Mouse (Mus musculus) thymus, postnatal 25 days (tissue): ENCODE data around the gene Zfp932.
A peak's percentile ranks its signal among the peaks of the same experiment; 100 is the strongest.
"Not testable (repeated sequence)": the region's sequence is repeated elsewhere in the genome, so short reads cannot be mapped to it uniquely, and the experiment has no call there.

Experiments
- DNase-seq: peaks from one replicate; pipeline ENCODE4 v3.0.0; 2022

Zfp932 gene

DNA sequence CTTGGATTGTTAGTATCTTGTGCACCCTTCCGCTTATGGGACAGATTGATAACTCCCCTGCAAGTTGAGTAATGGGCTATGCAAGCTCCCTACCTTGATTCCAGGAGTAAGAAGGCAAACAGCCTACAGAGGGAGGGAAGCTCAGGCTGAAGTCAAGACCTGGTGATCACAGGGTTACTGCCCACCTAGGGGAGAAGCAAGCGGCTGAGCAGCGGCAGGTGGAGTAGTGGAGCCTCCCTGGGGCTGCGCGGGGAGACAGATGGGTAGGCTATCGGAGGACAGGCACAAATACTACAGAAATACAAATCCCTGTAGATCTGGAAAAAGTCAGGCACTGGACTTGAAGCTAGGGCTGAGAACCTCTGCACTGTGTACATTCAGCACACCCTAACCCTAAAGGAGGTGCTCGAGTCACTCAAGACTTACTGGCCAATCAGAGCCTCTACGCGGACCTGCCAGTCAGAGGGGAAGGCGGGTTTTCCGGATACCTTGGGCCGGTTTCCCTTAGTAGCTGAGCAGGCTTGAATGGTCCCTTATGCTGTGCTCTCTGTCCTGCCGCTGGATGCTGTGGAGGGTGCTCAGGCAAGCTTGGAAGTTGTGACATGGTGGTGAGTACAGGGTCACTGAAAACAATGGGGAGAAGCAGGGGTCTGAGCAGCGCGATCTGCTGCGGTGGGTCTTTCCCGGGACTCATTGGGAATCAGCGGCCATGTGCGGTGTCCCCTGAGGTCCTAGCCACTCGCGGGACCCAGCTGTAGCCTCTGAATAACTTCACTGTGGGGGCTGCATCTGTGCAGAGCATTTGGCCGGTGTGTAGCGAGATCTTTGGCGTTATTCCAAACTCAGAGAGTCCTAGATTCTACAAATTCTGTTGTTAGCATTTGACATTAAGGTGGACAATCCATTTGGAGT is at the start of gene Zfp932:
Gene Zfp932 (plus strand): TSS at position 496 of the 912 bp plus-strand sequence.
- DNase-seq, result peak; percentile 81

DNA sequence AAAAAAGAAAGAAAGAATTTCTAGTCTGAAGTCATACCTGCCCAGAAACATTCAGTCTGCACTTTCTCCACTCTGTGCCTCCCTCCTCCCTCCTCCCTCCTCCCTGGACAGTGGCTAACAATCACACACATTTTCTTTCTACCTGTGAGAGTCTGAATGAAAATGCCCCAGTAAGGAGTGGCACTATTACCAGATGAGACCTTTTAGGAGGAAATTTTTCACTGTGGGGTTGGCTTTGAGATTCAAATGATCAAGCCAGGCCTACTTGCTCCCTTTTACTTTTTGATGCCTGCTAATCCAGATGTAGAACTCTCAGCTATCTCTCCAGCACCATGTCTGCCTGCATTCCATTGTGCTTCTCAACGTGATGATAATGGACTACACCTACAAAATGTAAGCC is 46.0 kb upstream of the Zfp932 start:
- no peak for DNase-seq

DNA sequence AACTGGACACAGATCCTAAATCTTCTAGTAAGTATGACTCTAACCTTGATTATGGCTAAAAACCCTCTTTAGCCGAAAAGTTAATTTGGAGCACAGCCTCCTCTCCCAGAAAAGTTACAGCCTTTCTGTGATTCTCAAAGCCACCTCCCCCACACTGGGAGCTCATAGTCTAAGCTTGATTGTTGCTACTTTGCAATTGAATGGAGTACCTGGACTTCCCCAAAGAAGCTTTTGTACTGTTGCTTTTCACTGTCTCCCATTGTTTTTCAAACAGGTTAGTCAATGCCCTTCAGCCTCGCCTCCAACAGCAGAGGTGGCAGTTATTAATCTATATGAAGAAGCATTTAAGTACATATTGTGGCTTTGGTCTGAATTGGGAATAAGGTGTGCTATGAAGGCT is 15.6 kb upstream of the Zfp932 start:
- not testable (repeated sequence) for DNase-seq

DNA sequence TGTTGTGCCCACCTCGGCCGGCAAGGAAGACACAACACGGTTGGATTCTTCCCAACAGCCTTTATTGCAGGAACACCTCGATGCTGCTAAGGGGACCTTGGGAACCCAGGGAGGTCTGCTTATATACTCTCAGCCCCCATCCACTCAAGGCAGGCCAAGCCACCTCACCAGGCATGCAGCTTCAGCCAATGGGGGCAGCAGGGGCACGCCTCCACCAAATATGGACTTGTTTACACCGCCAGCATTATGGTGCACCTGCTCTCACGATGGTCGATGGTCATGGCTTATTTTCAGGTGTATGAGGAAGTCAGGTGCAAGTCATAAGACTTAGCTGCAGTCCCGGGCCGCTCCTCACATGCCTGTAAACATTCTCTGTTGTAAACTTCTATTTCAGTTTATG is 860 bp upstream of the Zfp932 start:
- DNase-seq, result not testable (repeated sequence)

DNA sequence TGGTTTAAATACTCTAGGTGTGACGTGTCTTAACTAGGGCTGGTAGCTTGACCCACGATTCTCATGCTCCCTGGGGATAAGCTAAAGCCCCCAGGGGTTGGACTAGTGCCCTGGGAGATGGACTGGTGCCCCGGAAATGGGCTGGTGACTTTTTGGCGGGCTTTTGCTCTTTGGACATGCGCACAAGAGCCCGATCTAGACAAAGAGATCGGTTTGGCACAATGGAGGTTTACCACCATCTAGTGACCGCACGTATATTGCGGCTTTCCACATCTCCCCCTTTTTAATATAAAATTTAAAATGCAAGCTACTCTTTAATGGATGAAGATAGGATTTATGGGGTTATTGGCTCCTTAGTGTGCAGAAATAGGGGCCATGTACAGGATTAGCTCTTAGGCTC is 19.5 kb downstream of the Zfp932 start:
- not testable (repeated sequence) for DNase-seq

DNA sequence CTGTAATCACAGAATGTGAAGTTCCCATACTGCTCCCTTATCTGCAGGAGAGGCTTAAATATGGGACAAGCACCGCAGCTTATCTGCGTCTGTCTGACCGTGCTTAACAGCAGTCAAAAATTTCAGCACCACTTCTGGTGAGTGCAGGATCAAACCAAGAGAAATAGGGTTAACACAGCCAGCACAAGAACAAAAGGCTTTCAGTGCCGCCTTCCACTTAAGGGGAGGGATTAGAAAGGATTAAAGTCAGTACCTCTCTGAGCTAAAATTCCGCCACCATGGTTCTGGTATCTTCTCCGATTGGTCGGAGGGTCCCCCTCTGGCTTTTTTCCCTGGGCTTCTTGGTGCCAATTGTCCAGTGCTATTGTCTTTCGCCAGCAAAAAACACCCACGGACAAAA is 27.0 kb downstream of the Zfp932 start:
- no peak for DNase-seq

DNA sequence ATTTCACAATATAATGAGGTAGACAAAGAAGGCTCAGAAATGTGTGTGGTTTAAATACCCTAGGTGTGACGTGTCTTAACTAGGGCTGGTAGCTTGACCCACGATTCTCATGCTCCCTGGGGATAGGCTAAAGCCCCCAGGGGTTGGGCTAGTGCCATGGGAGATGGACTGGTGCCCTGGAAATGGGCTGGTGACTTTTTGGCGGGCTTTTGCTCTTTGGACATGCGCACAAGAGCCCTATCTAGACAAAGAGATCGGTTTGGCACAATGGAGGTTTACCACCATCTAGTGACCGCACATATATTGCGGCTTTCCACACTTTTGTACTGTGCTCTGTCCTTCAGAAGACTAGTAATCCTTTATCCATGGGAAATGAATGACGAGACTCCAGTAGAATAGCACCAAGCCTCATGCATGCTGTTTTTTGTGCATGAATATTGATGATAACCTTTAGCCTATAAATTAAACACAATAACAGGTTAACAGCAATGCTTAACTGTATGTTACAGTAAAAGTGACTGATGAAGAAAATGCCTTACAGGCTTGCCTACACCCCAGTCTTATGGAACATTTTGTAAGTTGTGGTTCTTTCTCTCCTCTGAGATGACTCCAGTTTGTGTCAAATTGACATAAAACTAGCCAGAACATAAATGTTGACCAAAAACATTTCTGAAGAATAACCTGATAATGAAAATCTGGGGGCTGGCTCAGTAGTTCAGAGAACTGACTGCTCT is 27.5 kb downstream of the Zfp932 start:
- peak; percentile 32 for DNase-seq

DNA sequence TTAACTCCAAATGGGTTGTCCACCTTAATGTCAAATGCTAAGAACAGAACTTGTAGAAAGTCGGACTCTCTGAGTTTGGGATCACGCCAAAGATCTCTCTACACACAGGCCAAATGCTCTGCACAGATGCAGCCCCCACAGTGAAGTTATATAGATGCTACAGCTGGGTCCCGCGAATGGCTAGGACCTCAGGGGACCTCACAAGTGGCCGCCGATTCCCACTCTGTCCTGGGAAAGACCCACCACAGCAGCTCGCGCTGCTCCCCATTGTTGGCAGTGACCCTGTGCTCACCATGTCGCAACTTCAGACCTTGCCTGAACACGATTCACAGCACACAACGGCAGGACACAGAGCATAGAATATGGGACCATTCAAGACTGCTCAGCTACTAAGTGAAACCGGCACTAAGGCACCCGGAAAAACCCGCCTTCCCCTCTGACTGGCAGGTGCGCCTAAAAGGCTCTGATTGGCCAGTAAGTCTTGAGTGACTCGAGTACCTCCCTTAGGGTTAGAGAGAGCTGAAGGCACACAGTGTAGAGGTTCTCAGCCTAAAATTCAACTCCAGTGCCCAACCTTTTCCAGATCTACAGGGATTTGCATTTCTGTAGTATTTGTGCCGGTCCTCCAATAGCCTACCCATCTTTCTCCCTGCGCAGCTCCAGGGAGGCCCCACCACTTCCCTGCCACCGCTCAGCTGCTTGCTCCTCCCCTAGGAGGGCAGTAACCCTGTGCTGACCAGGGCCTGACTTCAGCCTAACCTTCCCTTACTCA is 61.5 kb downstream of the Zfp932 start:
- peak; percentile 83 for DNase-seq
